Mouse (Mus musculus) embryo, embryonic 9.5 days (tissue): ENCODE measurements around the gene Vmn1r170.
"Not testable (repeated sequence)": the region's sequence is repeated elsewhere in the genome, so short reads cannot be mapped to it uniquely, and the experiment has no call there.

Experiments used
- DNase-seq: peaks from one replicate; pipeline ENCODE4 v3.0.0-alpha.2; 2017; ENCODE audit errors: extremely low spot score

Gene Vmn1r170

GRCm38 (mm10) chr7:23605875-23606274 is at the start of gene Vmn1r170:
TSS of gene Vmn1r170 (plus strand) at chr7:23606175.
- not testable (repeated sequence) for DNase-seq

- not testable (repeated sequence) for DNase-seq
Observed at GRCm38 (mm10) chr7:23575226-23575625, 30.7 kb upstream of the Vmn1r170 start, which contains the start of gene Vmn1r169. TSS of gene Vmn1r169 (plus strand) at chr7:23575526.

- no peak for DNase-seq
Observed at GRCm38 (mm10) chr7:23630422-23630821, 24.4 kb downstream of the Vmn1r170 start, which contains the start of gene Vmn1r171. TSS of gene Vmn1r171 (plus strand) at chr7:23630722.
